Mouse (Mus musculus): ENCODE results near the gene Pdha1. TPM values are rescaled to one million over a fixed set of nuclear protein-coding genes. Genes with fewer than 3 reads are reported as not detected.

The Pdha1 gene
- 110 and 113 TPM in 2 replicates for polyA plus RNA-seq (2014; fragmentation: Nextera tagmentation; extraction: Ambion mirVana)

GRCm38 (mm10) chrX:160137861-160138717 lies at the start of gene Pdha1:
TSS of gene Pdha1 (minus strand) at chrX:160138413.
- H3K36me3 ChIP-seq (ENCODE audit: control insufficient read depth, insufficient read depth, low read length): no peaks in the 10 kb centered on the region
- 0 out of 2 replicates have a peak, but pooled peaks cover 3% of the 10 kb centered on the region for H3K27me3 ChIP-seq (ENCODE audit: control insufficient read depth, insufficient read depth, low read length)

GRCm38 (mm10) chrX:160179032-160179431 lies 40.8 kb upstream of the Pdha1 start:
- H3K27ac ChIP-seq (ENCODE audit: low read depth, low read length): no peak overlapping the region
- no peak for ATAC-seq (ENCODE audit: insufficient read depth, low FRiP score, low TSS enrichment)
- no peak overlapping the region for H3K4me2 ChIP-seq (ENCODE audit: low read depth)
- H3K4me1 ChIP-seq (ENCODE audit: control insufficient read depth, insufficient read depth, low read length): no peaks in the 10 kb centered on the region
- no peaks in the 10 kb centered on the region for H3K36me3 ChIP-seq (ENCODE audit: control insufficient read depth, insufficient read depth, low read length)
- H3K9me3 ChIP-seq (ENCODE audit: control insufficient read depth, low read length): no peaks in the 10 kb centered on the region
- no peak for DNase-seq (ENCODE audit: low spot score)
- no peak overlapping the region for H3K9ac ChIP-seq (ENCODE audit: low read length)
- 69% methylated on average over 3 of the region's 3 CpGs for whole genome bisulfite sequencing
- H3K4me3 ChIP-seq (ENCODE audit: low read depth, low read length): no peak overlapping the region
- 0 out of 2 replicates have a peak, but pooled peaks cover 2% of the 10 kb centered on the region for H3K27me3 ChIP-seq (ENCODE audit: control insufficient read depth, insufficient read depth, low read length)

More at GRCm38 (mm10) chrX:160137861-160138717, at the start of gene Pdha1:
- Histone ChIP-seq H3K27ac (ENCODE audit: low read depth, low read length) (peak within 1 kb of the TSS; percentile 72), H3K9ac (ENCODE audit: low read length) (peak within 1 kb of the TSS; percentile 64), H3K9me3 (ENCODE audit: control insufficient read depth, low read length) (no peaks in the 10 kb centered on the region), H3K4me1 (ENCODE audit: control insufficient read depth, insufficient read depth, low read length) (no peaks in the 10 kb centered on the region), H3K4me2 (ENCODE audit: low read depth) (peak within 1 kb of the TSS; percentile 56), H3K4me3 (ENCODE audit: low read depth, low read length) (peak within 1 kb of the TSS; percentile 65)
- ATAC-seq (ENCODE audit: insufficient read depth, low FRiP score, low TSS enrichment): peak; percentile 97
- WGBS: 15% methylated on average over 52 of the region's 67 CpGs
- peak; percentile 88 for DNase-seq (ENCODE audit: low spot score)

GRCm38 (mm10) chrX:160170150-160170549 lies 31.9 kb upstream of the Pdha1 start:
- DNase-seq (ENCODE audit: low spot score): peak; percentile 67
- Histone ChIP-seq H3K27me3 (ENCODE audit: control insufficient read depth, insufficient read depth, low read length) (no peaks in the 10 kb centered on the region), H3K36me3 (ENCODE audit: control insufficient read depth, insufficient read depth, low read length) (no peaks in the 10 kb centered on the region), H3K4me1 (ENCODE audit: control insufficient read depth, insufficient read depth, low read length) (no peaks in the 10 kb centered on the region), H3K9ac (ENCODE audit: low read length) (no peak overlapping the region), H3K27ac (ENCODE audit: low read depth, low read length) (no peak overlapping the region), H3K9me3 (ENCODE audit: control insufficient read depth, low read length) (no peaks in the 10 kb centered on the region), H3K4me3 (ENCODE audit: low read depth, low read length) (no peak overlapping the region), H3K4me2 (ENCODE audit: low read depth) (no peak overlapping the region)
- WGBS: 17% methylated on average over 2 of the region's 3 CpGs
- ATAC-seq (ENCODE audit: insufficient read depth, low FRiP score, low TSS enrichment): no peak

GRCm38 (mm10) chrX:160166246-160166985 lies 28.2 kb upstream of the Pdha1 start:
- H3K4me2 ChIP-seq (ENCODE audit: low read depth): no peak overlapping the region
- no peak overlapping the region for H3K27ac ChIP-seq (ENCODE audit: low read depth, low read length)
- H3K4me1 ChIP-seq (ENCODE audit: control insufficient read depth, insufficient read depth, low read length): no peaks in the 10 kb centered on the region
- no peaks in the 10 kb centered on the region for H3K9me3 ChIP-seq (ENCODE audit: control insufficient read depth, low read length)
- WGBS: 47% methylated on average over 6 of the region's 6 CpGs
- ATAC-seq (ENCODE audit: insufficient read depth, low FRiP score, low TSS enrichment) (no peak), DNase-seq (ENCODE audit: low spot score) (no peak)
- H3K36me3 ChIP-seq (ENCODE audit: control insufficient read depth, insufficient read depth, low read length): no peaks in the 10 kb centered on the region
- H3K4me3 ChIP-seq (ENCODE audit: low read depth, low read length): no peak overlapping the region
- no peaks in the 10 kb centered on the region for H3K27me3 ChIP-seq (ENCODE audit: control insufficient read depth, insufficient read depth, low read length)
- H3K9ac ChIP-seq (ENCODE audit: low read length): no peak overlapping the region

GRCm38 (mm10) chrX:160164259-160164658 lies 26.0 kb upstream of the Pdha1 start:
- Histone ChIP-seq H3K4me3 (ENCODE audit: low read depth, low read length) (no peak overlapping the region), H3K27ac (ENCODE audit: low read depth, low read length) (no peak overlapping the region), H3K4me1 (ENCODE audit: control insufficient read depth, insufficient read depth, low read length) (no peaks in the 10 kb centered on the region), H3K4me2 (ENCODE audit: low read depth) (no peak overlapping the region), H3K36me3 (ENCODE audit: control insufficient read depth, insufficient read depth, low read length) (no peaks in the 10 kb centered on the region), H3K9ac (ENCODE audit: low read length) (no peak overlapping the region), H3K27me3 (ENCODE audit: control insufficient read depth, insufficient read depth, low read length) (no peaks in the 10 kb centered on the region), H3K9me3 (ENCODE audit: control insufficient read depth, low read length) (no peaks in the 10 kb centered on the region)
- 92% methylated on average over 3 of the region's 3 CpGs for WGBS
- ATAC-seq (ENCODE audit: insufficient read depth, low FRiP score, low TSS enrichment) (no peak), DNase-seq (ENCODE audit: low spot score) (no peak)

GRCm38 (mm10) chrX:160153147-160153815 lies 15.1 kb upstream of the Pdha1 start:
- Histone ChIP-seq H3K4me2 (ENCODE audit: low read depth) (no peak overlapping the region), H3K27me3 (ENCODE audit: control insufficient read depth, insufficient read depth, low read length) (no peaks in the 10 kb centered on the region), H3K4me3 (ENCODE audit: low read depth, low read length) (no peak overlapping the region), H3K9me3 (ENCODE audit: control insufficient read depth, low read length) (no peaks in the 10 kb centered on the region), H3K36me3 (ENCODE audit: control insufficient read depth, insufficient read depth, low read length) (no peaks in the 10 kb centered on the region), H3K9ac (ENCODE audit: low read length) (no peak overlapping the region), H3K4me1 (ENCODE audit: control insufficient read depth, insufficient read depth, low read length) (no peaks in the 10 kb centered on the region), H3K27ac (ENCODE audit: low read depth, low read length) (no peak overlapping the region)
- ATAC-seq (ENCODE audit: insufficient read depth, low FRiP score, low TSS enrichment): no peak
- no peak for DNase-seq (ENCODE audit: low spot score)
- 65% methylated on average over 4 of the region's 4 CpGs for WGBS

GRCm38 (mm10) chrX:160148859-160149258 lies 10.6 kb upstream of the Pdha1 start:
- H3K27ac ChIP-seq (ENCODE audit: low read depth, low read length): no peak overlapping the region
- no peak overlapping the region for H3K9ac ChIP-seq (ENCODE audit: low read length)
- H3K9me3 ChIP-seq (ENCODE audit: control insufficient read depth, low read length): no peaks in the 10 kb centered on the region
- H3K4me2 ChIP-seq (ENCODE audit: low read depth): no peak overlapping the region
- DNase-seq (ENCODE audit: low spot score): no peak
- H3K36me3 ChIP-seq (ENCODE audit: control insufficient read depth, insufficient read depth, low read length): no peaks in the 10 kb centered on the region
- H3K4me3 ChIP-seq (ENCODE audit: low read depth, low read length): no peak overlapping the region
- no peak for ATAC-seq (ENCODE audit: insufficient read depth, low FRiP score, low TSS enrichment)
- no peaks in the 10 kb centered on the region for H3K27me3 ChIP-seq (ENCODE audit: control insufficient read depth, insufficient read depth, low read length)
- H3K4me1 ChIP-seq (ENCODE audit: control insufficient read depth, insufficient read depth, low read length): no peaks in the 10 kb centered on the region
- WGBS: 81% methylated on average over 3 of the region's 3 CpGs

- 93% methylated on average over 3 of the region's 3 CpGs for WGBS
Observed at GRCm38 (mm10) chrX:160147406-160147805, 9.2 kb upstream of the Pdha1 start.

More at GRCm38 (mm10) chrX:160147406-160147805, 9.2 kb upstream of the Pdha1 start:
- H3K27me3 ChIP-seq (ENCODE audit: control insufficient read depth, insufficient read depth, low read length): no peaks in the 10 kb centered on the region
- no peak overlapping the region for H3K4me3 ChIP-seq (ENCODE audit: low read depth, low read length)
- no peak for ATAC-seq (ENCODE audit: insufficient read depth, low FRiP score, low TSS enrichment)
- no peak overlapping the region for H3K27ac ChIP-seq (ENCODE audit: low read depth, low read length)
- H3K9me3 ChIP-seq (ENCODE audit: control insufficient read depth, low read length): no peaks in the 10 kb centered on the region
- H3K36me3 ChIP-seq (ENCODE audit: control insufficient read depth, insufficient read depth, low read length): no peaks in the 10 kb centered on the region
- DNase-seq (ENCODE audit: low spot score): no peak
- no peak overlapping the region for H3K4me2 ChIP-seq (ENCODE audit: low read depth)
- no peak overlapping the region for H3K9ac ChIP-seq (ENCODE audit: low read length)
- H3K4me1 ChIP-seq (ENCODE audit: control insufficient read depth, insufficient read depth, low read length): no peaks in the 10 kb centered on the region

All from neural tube, embryonic 11.5 days (tissue).